21 mouse cellular contexts compared by ENCODE assay signal in genomic region chr10:8215181-8215580, GRCm38 (mm10).
DNase-seq lines count a peak whose midpoint lies in the region; ATAC-seq and TF ChIP-seq lines count a peak whose summit lies in the region.
"Had no signal": no experiment of that assay in that cellular context is flagged by ENCODE, and none has a peak within 500 bp of the region (broad histone marks: within the 10 kb centered on the region; RNA-seq: fewer than 3 reads in every experiment).

No protein-coding gene starts in this region.

- TF ChIP-seq CTCF in lung, embryonic 14.5 days (IDR thresholded peaks at IDR 0.05; ENCODE audit: low read depth) = no peak
- TF ChIP-seq CTCF in midbrain, postnatal 0 days (IDR thresholded peaks at IDR 0.05) = no peak

- H3K4me2 ChIP-seq in lung, embryonic 14.5 days = no peak overlapping the region
- no peak overlapping the region for H3K4me2 ChIP-seq in midbrain, embryonic 11.5 days
- H3K4me2 ChIP-seq in midbrain, postnatal 0 days (ENCODE audit: low read depth, low read length, poor library complexity, severe bottlenecking) = no peak overlapping the region

- no peaks in the 10 kb centered on the region for H3K9me3 ChIP-seq in lung, embryonic 14.5 days (ENCODE audit: low read depth, low read length)
- no peaks in the 10 kb centered on the region for H3K9me3 ChIP-seq in midbrain, embryonic 11.5 days (ENCODE audit: control insufficient read depth, low read length)
- no peaks in the 10 kb centered on the region for H3K9me3 ChIP-seq in midbrain, postnatal 0 days (ENCODE audit: low read length)
- H3K9me3 ChIP-seq: G1E had no signal

- no peak for ATAC-seq in lung, embryonic 14.5 days (ENCODE audit: insufficient read depth)
- ATAC-seq in midbrain, embryonic 11.5 days (ENCODE audit: low FRiP score) = no peak
- no peak for ATAC-seq in midbrain, postnatal 0 days (ENCODE audit: low FRiP score)
- ATAC-seq: activated CD4-positive, CD25-positive, alpha-beta regulatory T cell, adult 4 months; CD4-positive, CD25-positive, alpha-beta regulatory T cell, adult 4 months; Patski had no signal

- H3K4me1 ChIP-seq in lung, embryonic 14.5 days (ENCODE audit: insufficient read depth) = peaks cover 27% of the 10 kb centered on the region
- H3K4me1 ChIP-seq in midbrain, embryonic 11.5 days (ENCODE audit: control insufficient read depth, insufficient read depth, low read length) = peaks cover 7% of the 10 kb centered on the region; the same call in 1 of the 2 replicates
- no peaks in the 10 kb centered on the region for H3K4me1 ChIP-seq in midbrain, postnatal 0 days (ENCODE audit: insufficient read depth, low read length)

- no peaks in the 10 kb centered on the region for H3K27me3 ChIP-seq in lung, embryonic 14.5 days (ENCODE audit: insufficient read depth, low read length)
- H3K27me3 ChIP-seq in midbrain, embryonic 11.5 days (ENCODE audit: control insufficient read depth, insufficient read depth, low read length) = no peaks in the 10 kb centered on the region
- H3K27me3 ChIP-seq in midbrain, postnatal 0 days (ENCODE audit: insufficient read depth, low read length) = no peaks in the 10 kb centered on the region
- H3K27me3 ChIP-seq: CH12.LX, Patski had no signal

- DNase-seq in heart, adult 11 months = peak; percentile 70
- DNase-seq in heart, adult 9 months (ENCODE audit: low spot score in 2 of 2) = no peak
- no peak for DNase-seq in lung, embryonic 14.5 days
- DNase-seq in lung, adult 18-20 months = no peak
- DNase-seq in midbrain, embryonic 11.5 days (ENCODE audit: low spot score, missing footprints) = peak; percentile 57
- no peak for DNase-seq in midbrain, postnatal 0 days (ENCODE audit: low spot score)
- DNase-seq: adrenal gland, adult 2 months; adrenal gland, adult 8-10 months; adrenal gland, postnatal 10 days; adrenal gland, postnatal 14 days; adrenal gland, postnatal 25 days; adrenal gland, postnatal 36 days; B cell, adult 2 months; cerebellum, adult 11 months; cerebellum, adult 11-12 months; cerebellum, adult 18-20 months had no signal

- no peak overlapping the region for H3K9ac ChIP-seq in lung, embryonic 14.5 days
- no peak overlapping the region for H3K9ac ChIP-seq in midbrain, embryonic 11.5 days (ENCODE audit: low read length)
- H3K9ac ChIP-seq in midbrain, postnatal 0 days (replicated peaks; ENCODE audit: low read length, poor library complexity, severe bottlenecking) = no peak overlapping the region

- H3K36me3 ChIP-seq in lung, embryonic 14.5 days (ENCODE audit: insufficient read depth) = no peaks in the 10 kb centered on the region
- H3K36me3 ChIP-seq in midbrain, embryonic 11.5 days (ENCODE audit: control insufficient read depth, insufficient read depth, low read length) = no peaks in the 10 kb centered on the region
- H3K36me3 ChIP-seq in midbrain, postnatal 0 days (ENCODE audit: insufficient read depth, low read length) = no peaks in the 10 kb centered on the region
- H3K36me3 ChIP-seq: G1E had no signal

- H3K4me3 ChIP-seq in lung, embryonic 14.5 days (ENCODE audit: low read depth, low read length) = no peak overlapping the region
- H3K4me3 ChIP-seq in midbrain, embryonic 11.5 days (ENCODE audit: low read depth, low read length) = no peak overlapping the region
- no peak overlapping the region for H3K4me3 ChIP-seq in midbrain, postnatal 0 days (ENCODE audit: low read depth, low read length)

- 93% methylated on average over 3 of the region's 3 CpGs for WGBS in lung, embryonic 14.5 days
- 91% methylated on average over 3 of the region's 3 CpGs for WGBS in midbrain, embryonic 11.5 days
- WGBS in midbrain, postnatal 0 days = 92% methylated on average over 3 of the region's 3 CpGs

- 0 out of 2 replicates have a peak overlapping the region, but pooled peaks have one; percentile 18 for H3K27ac ChIP-seq in lung, embryonic 14.5 days (ENCODE audit: low read depth)
- no peak overlapping the region for H3K27ac ChIP-seq in midbrain, embryonic 11.5 days (ENCODE audit: low read depth, low read length)
- H3K27ac ChIP-seq in midbrain, postnatal 0 days (ENCODE audit: low read depth, low read length) = no peak overlapping the region

Comparison
In these comparisons a context has a peak if more than half of its experiments do, and no peak if none do; other contexts are left out.
1. DNase-seq: peak in heart, adult 11 months (single experiment) and midbrain, embryonic 11.5 days (single experiment); none in heart, adult 9 months (0 of 2), lung, embryonic 14.5 days (single experiment), lung, adult 18-20 months (0 of 2) and midbrain, postnatal 0 days (single experiment).